Mouse (Mus musculus): Measurements from ENCODE around the gene Gm45140.

The Gm45140 gene

GRCm38 (mm10) chr6:87740496-87740895, 95.1 kb downstream of the Gm45140 start:
- DNase-seq (ENCODE audit: low spot score), result no peak

- no peak for DNase-seq (ENCODE audit: low spot score)
Measured at GRCm38 (mm10) chr6:87739898-87740297, 95.7 kb downstream of the Gm45140 start.

Measured in testis, postnatal 14 days (tissue).